Mouse (Mus musculus): ENCODE data around the gene Hbq1b. TPM values are rescaled to one million over a fixed set of nuclear protein-coding genes. Genes with fewer than 3 reads are reported as not detected.
"Not testable (repeated sequence)": the region's sequence is repeated elsewhere in the genome, so short reads cannot be mapped to it uniquely, and the experiment has no call there.

Hbq1b gene
- polyA plus RNA-seq, 1 experiment from 2014 or later, result 5.9 TPM

GRCm38 (mm10) chr11:32277736-32278457, 8.9 kb upstream of the Hbq1b start:
- Histone ChIP-seq H3K36me3 (no peaks in the 10 kb centered on the region), H3K4me3 (no peak overlapping the region), H3K9me3 (replicated peaks) (no peaks in the 10 kb centered on the region), H3K4me1 (no peaks in the 10 kb centered on the region), H3K27ac (no peak overlapping the region), H3K27me3 (ENCODE audit: low read depth, poor library complexity, severe bottlenecking) (peaks cover 40% of the 10 kb centered on the region)
- 66% methylated on average over 21 of the region's 21 CpGs for WGBS
- DNase-seq (ENCODE audit: low spot score), result no peak

- peaks cover 40% of the 10 kb centered on the region for H3K27me3 ChIP-seq (ENCODE audit: low read depth, poor library complexity, severe bottlenecking)
- no peak overlapping the region for H3K27ac ChIP-seq
- WGBS, result 82% methylated on average over 12 of the region's 12 CpGs
- no peak overlapping the region for H3K4me3 ChIP-seq
- no peak for DNase-seq (ENCODE audit: low spot score)
- H3K36me3 ChIP-seq, result no peaks in the 10 kb centered on the region
- no peaks in the 10 kb centered on the region for H3K9me3 ChIP-seq (replicated peaks)
- H3K4me1 ChIP-seq, result no peaks in the 10 kb centered on the region
These were observed 8.3 kb upstream of the Hbq1b start for GRCm38 (mm10) chr11:32278458-32278957.

DNA sequence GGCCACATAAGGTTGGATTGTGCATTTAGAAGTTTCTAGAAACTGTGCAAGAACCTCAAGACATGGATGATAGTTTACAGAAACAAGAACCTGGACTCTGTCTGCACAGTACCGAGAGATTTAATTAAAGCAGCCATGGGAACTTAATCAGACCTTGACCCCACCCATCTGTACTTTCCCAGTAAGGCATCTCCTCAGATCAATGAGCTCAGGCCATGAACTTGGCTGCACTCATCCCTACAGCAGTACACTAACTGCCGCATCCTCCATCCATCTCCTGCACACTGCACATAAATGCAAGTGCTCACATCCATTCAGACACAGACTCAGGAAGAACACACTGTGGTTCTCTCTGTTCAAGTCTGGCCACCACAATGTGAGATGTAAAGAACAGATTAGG, 6.1 kb upstream of the Hbq1b start:
- H3K4me1 ChIP-seq, result no peaks in the 10 kb centered on the region
- H3K36me3 ChIP-seq, result no peaks in the 10 kb centered on the region
- no peak overlapping the region for H3K4me3 ChIP-seq
- 74% methylated on average over 2 of the region's 2 CpGs for WGBS
- H3K27me3 ChIP-seq (ENCODE audit: low read depth, poor library complexity, severe bottlenecking), result peaks cover 40% of the 10 kb centered on the region
- no peak overlapping the region for H3K27ac ChIP-seq
- no peak for DNase-seq (ENCODE audit: low spot score)
- H3K9me3 ChIP-seq (replicated peaks), result no peaks in the 10 kb centered on the region

GRCm38 (mm10) chr11:32281416-32282144, 5.2 kb upstream of the Hbq1b start:
- no peaks in the 10 kb centered on the region for H3K9me3 ChIP-seq (replicated peaks)
- peaks cover 36% of the 10 kb centered on the region for H3K27me3 ChIP-seq (ENCODE audit: low read depth, poor library complexity, severe bottlenecking)
- no peaks in the 10 kb centered on the region for H3K4me1 ChIP-seq
- H3K27ac ChIP-seq, result no peak overlapping the region
- WGBS, result 88% methylated on average over 1 of the region's 1 CpGs
- DNase-seq (ENCODE audit: low spot score), result no peak
- no peaks in the 10 kb centered on the region for H3K36me3 ChIP-seq
- no peak overlapping the region for H3K4me3 ChIP-seq

DNA sequence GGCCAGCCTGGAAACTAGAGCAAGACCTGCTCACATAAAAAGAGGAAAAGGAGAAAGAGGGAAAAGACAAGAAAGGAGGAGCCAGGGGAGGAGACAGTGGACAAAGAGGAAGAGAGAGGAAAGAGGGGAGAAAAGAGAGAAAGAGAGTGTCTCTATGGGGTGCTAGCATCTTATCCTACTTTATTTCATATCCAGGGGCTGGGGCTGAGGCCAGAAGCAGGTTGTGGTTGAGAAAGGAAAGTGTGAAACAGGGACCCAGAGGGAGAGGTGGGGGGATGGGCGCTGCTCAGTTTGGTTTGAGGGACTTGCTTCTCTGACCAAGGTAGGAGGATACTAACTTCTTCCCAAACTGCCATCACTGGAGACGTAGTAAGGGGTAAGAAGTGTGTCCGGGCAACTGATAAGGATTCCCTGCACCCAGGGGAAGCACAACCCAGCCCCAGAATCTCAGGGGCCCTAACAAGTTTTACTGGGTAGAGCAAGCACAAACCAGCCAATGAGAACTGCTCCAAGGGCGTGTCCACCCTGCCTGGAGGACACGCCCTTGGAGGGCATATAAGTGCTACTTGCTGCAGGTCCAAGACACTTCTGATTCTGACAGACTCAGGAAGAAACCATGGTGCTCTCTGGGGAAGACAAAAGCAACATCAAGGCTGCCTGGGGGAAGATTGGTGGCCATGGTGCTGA, 3.5 kb upstream of the Hbq1b start, which contains the start of gene Hba-a1:
Gene Hba-a1, plus strand, starts transcription at position 421 of the 687 bp plus-strand sequence.
- not testable (repeated sequence) for H3K4me3 ChIP-seq; H3K27ac ChIP-seq; H3K9me3 ChIP-seq (replicated peaks); H3K36me3 ChIP-seq; DNase-seq (ENCODE audit: low spot score); H3K4me1 ChIP-seq
- WGBS, result 64% methylated on average over 1 of the region's 5 CpGs
- peaks cover 29% of the 10 kb centered on the region for H3K27me3 ChIP-seq (ENCODE audit: low read depth, poor library complexity, severe bottlenecking)

DNA sequence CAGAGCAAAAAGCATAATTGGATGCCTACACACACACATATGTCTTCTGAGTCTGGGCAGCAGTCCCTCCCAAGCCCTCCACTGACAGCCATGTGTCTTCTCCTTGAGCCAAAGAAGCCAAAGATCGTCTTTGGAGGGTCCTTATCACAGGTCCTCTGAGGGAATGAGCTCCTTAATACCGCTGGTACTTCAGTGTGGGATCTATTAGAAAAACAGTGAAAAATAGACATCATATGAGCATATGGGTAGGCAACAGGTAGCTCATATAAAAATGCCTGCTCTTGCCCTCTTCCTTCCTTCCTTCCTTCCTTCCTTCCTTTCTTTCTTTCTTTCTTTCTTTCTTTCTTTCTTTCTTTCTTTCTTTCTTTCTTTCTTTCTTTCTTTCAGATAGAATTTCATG, 2.2 kb upstream of the Hbq1b start:
- not testable (repeated sequence) for H3K4me1 ChIP-seq; H3K27ac ChIP-seq; H3K36me3 ChIP-seq; H3K4me3 ChIP-seq; DNase-seq (ENCODE audit: low spot score); H3K9me3 ChIP-seq (replicated peaks)
- WGBS, result 65% methylated on average over 2 of the region's 2 CpGs
- H3K27me3 ChIP-seq (ENCODE audit: low read depth, poor library complexity, severe bottlenecking), result peaks cover 22% of the 10 kb centered on the region

- H3K36me3 ChIP-seq, result no peaks in the 10 kb centered on the region
- H3K4me1 ChIP-seq, result no peaks in the 10 kb centered on the region
- H3K9me3 ChIP-seq (replicated peaks), result no peaks in the 10 kb centered on the region
- H3K27me3 ChIP-seq (ENCODE audit: low read depth, poor library complexity, severe bottlenecking), result peaks cover 22% of the 10 kb centered on the region
- no peak for DNase-seq (ENCODE audit: low spot score)
- no peak overlapping the region for H3K4me3 ChIP-seq
- no peak overlapping the region for H3K27ac ChIP-seq
- WGBS, result 84% methylated on average over 7 of the region's 7 CpGs
These were observed 1.6 kb upstream of the Hbq1b start for GRCm38 (mm10) chr11:32285031-32285775.

- not testable (repeated sequence) for H3K27ac ChIP-seq; DNase-seq (ENCODE audit: low spot score); H3K36me3 ChIP-seq; H3K9me3 ChIP-seq (replicated peaks); H3K4me1 ChIP-seq; H3K4me3 ChIP-seq
- H3K27me3 ChIP-seq (ENCODE audit: low read depth, poor library complexity, severe bottlenecking), result peaks cover 22% of the 10 kb centered on the region
These were observed 878 bp upstream of the Hbq1b start for GRCm38 (mm10) chr11:32285887-32286286.

DNA sequence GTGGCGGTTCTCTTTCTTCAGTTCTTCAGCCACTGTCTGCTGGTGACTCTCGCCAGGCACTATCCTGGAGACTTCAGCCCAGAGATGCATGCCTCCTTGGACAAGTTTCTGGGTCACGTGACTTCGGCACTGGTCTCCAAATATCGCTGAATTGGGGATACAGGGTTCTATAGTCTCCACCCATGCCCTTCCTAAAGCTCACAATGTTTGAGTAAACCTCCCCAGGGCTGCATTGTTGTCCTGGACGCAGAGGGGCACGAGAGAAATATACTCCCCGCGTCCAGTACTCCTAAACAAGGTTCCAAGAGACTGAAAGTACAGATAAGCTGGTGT, 694 bp downstream of the Hbq1b start:
- WGBS, result 69% methylated on average over 9 of the region's 9 CpGs
- H3K9me3 ChIP-seq (replicated peaks), result no peaks in the 10 kb centered on the region
- no peak for DNase-seq (ENCODE audit: low spot score)
- H3K36me3 ChIP-seq, result no peaks in the 10 kb centered on the region
- H3K27ac ChIP-seq, result no peak overlapping the region
- no peak overlapping the region for H3K4me3 ChIP-seq
- H3K4me1 ChIP-seq, result no peaks in the 10 kb centered on the region
- peaks cover 15% of the 10 kb centered on the region for H3K27me3 ChIP-seq (ENCODE audit: low read depth, poor library complexity, severe bottlenecking)

DNA sequence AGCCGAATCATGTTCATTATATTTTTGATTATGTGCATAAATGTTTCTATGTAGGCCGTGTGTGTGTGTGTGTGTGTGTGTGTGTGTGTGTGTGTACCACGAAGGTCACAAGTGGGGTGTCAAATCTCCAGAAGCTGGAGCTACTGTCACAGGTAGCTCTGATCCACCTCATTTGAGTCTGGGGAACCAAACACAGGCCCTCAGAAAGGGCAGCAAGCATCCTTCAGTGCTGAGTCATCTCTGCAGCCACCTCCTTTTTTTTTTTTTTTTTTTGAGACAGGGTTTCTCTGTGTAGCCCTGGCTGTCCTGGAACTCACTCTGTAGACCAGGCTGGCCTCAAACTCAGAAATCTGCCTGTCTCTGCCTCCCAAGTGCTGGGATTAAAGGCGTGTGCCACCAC, 6.1 kb downstream of the Hbq1b start:
- not testable (repeated sequence) for DNase-seq (ENCODE audit: low spot score); H3K27me3 ChIP-seq (ENCODE audit: low read depth, poor library complexity, severe bottlenecking); H3K4me1 ChIP-seq; H3K4me3 ChIP-seq; H3K36me3 ChIP-seq; H3K9me3 ChIP-seq (replicated peaks); H3K27ac ChIP-seq
- WGBS, result 89% methylated on average over 4 of the region's 4 CpGs

DNA sequence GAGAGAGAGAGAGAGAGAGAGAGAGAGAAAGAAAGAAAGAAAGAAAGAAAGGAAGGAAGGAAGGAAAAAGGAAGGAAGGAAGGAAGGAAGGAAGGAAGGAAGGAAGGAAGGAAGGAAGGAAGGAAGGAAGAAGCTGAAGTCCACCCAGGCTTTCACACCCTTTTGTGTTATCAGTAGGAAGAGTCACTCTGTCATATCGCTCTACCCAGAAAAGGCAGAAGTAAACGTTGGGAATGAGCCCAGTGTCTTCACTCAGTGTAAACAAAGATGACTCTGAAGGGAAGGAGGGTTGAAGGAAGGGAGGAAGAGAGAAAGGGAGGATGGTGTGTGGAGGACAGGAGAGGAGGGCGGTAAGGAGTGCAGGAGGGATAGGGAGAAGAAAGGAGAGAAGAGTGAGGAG, 6.7 kb downstream of the Hbq1b start:
- not testable (repeated sequence) for DNase-seq (ENCODE audit: low spot score); H3K36me3 ChIP-seq; H3K27me3 ChIP-seq (ENCODE audit: low read depth, poor library complexity, severe bottlenecking); H3K27ac ChIP-seq; H3K4me3 ChIP-seq; H3K9me3 ChIP-seq (replicated peaks); H3K4me1 ChIP-seq
- WGBS, result 68% methylated on average over 3 of the region's 3 CpGs

DNA sequence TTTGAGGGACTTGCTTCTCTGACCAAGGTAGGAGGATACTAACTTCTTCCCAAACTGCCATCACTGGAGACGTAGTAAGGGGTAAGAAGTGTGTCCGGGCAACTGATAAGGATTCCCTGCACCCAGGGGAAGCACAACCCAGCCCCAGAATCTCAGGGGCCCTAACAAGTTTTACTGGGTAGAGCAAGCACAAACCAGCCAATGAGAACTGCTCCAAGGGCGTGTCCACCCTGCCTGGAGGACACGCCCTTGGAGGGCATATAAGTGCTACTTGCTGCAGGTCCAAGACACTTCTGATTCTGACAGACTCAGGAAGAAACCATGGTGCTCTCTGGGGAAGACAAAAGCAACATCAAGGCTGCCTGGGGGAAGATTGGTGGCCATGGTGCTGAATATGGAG, 9.4 kb downstream of the Hbq1b start, which contains the start of gene Hba-a2:
Gene Hba-a2, plus strand, starts transcription at position 287 of the 400 bp plus-strand sequence.
- H3K27ac ChIP-seq; H3K27me3 ChIP-seq (ENCODE audit: low read depth, poor library complexity, severe bottlenecking); H3K36me3 ChIP-seq; DNase-seq (ENCODE audit: low spot score); H3K9me3 ChIP-seq (replicated peaks); H3K4me1 ChIP-seq; H3K4me3 ChIP-seq: not testable (repeated sequence)
- WGBS, result no CpG with 5 or more reads among the region's 4 CpGs
